Mouse (Mus musculus) intestine, postnatal 0 days (tissue): ENCODE results near the gene Zc3h15. TPM values are rescaled to one million over a fixed set of nuclear protein-coding genes. Genes with fewer than 3 reads are reported as not detected.
"Not testable (repeated sequence)": the region's sequence is repeated elsewhere in the genome, so short reads cannot be mapped to it uniquely, and the experiment has no call there.

Experiments
- ATAC-seq: fragments of 200-750 bp; cut with Nextera tagmentation; 2 replicates; pipeline ENCODE4 v1.8.0; 2017; ENCODE audit warnings: mild to moderate bottlenecking, moderate TSS enrichment, moderate library complexity
- H3K27ac ChIP-seq: fragments of 300-500 bp; sonication (generic); 2 replicates; pipeline ENCODE4 v1.5.1; 2014; ENCODE audit warnings: mild to moderate bottlenecking, low read depth, low read length, moderate library complexity
- H3K27me3 ChIP-seq: fragments of 300-500 bp; sonication (generic); replicated peaks from 2 replicates; pipeline ENCODE4 v1.6.1; 2014; ENCODE audit warnings: low read length, mixed read lengths; ENCODE audit not compliant: control insufficient read depth, insufficient read depth
- H3K36me3 ChIP-seq: fragments of 300-500 bp; sonication (generic); 2 replicates; pipeline ENCODE4 v1.6.1; 2014; ENCODE audit warnings: mild to moderate bottlenecking, moderate library complexity; ENCODE audit not compliant: control insufficient read depth, insufficient read depth
- H3K4me1 ChIP-seq: fragments of 300-500 bp; sonication (generic); replicated peaks from 2 replicates; pipeline ENCODE4 v1.6.1; 2014; ENCODE audit warnings: antibody characterized with exemption, low read length, mixed read lengths; ENCODE audit not compliant: control insufficient read depth, insufficient read depth
- H3K4me2 ChIP-seq: fragments of 300-500 bp; sonication (generic); replicated peaks from 2 replicates; pipeline ENCODE4 v1.6.1; 2014; ENCODE audit warnings: low read depth, mild to moderate bottlenecking, moderate library complexity
- H3K4me3 ChIP-seq: fragments of 300-500 bp; sonication (generic); 2 replicates; pipeline ENCODE4 v1.5.1; 2014; ENCODE audit warnings: low read depth, low read length
- H3K9ac ChIP-seq: fragments of 300-500 bp; sonication (generic); 2 replicates; pipeline ENCODE4 v1.6.1; 2014; ENCODE audit warnings: mild to moderate bottlenecking, low read depth, low read length
- H3K9me3 ChIP-seq: fragments of 300-500 bp; sonication (generic); 2 replicates; pipeline ENCODE4 v1.6.1; 2016; ENCODE audit warnings: mixed run types; ENCODE audit not compliant: control insufficient read depth
- CTCF ChIP-seq: sonication (generic); IDR thresholded peaks from 2 replicates; pipeline ENCODE4 v1.5.1; 2016; ENCODE audit warnings: low read depth, mild to moderate bottlenecking, control low read depth, antibody characterized with exemption, moderate library complexity
- WGBS: fragments of 180-500 bp; shearing (Covaris S2); extraction: QIAGEN DNeasy Blood & Tissue Kit; methylation state at CpG from one replicate; pipeline ENCODE4 v1.1.7; 2014; 5-methylcytosine and 5-hydroxymethylcytosine counted together
- polyA plus RNA-seq: library from polyadenylated mRNA; unstranded; fragments of >200 nt; fragmentation: Nextera tagmentation; extraction: Ambion mirVana; gene quantifications from 2 replicates; pipeline ENCODE4 v1.2.1, GENCODE M21; 2015

The Zc3h15 gene
- polyA plus RNA-seq, 1 experiment from 2014 or later = 114 TPM

DNA sequence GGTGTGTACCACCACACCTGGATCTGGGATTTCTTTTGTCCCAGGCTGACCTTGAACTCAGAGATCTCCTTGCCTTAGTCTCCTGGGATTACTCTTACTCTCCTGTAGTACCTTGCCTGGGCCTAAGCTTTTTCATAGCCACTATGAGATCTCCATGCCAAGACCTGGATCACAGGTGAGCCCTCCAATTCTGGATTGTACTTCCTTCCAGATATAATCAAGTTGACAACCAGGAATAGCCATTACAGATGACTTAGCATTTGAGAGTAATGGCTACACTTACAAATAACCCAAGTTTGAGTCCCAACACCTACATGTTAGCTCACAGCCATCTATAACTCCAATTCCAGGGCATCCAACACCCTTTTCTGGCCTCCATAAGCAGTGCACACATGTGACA, 8.4 kb downstream of the Zc3h15 start:
- no peak for TF ChIP-seq CTCF
- Histone ChIP-seq H3K27ac (no peak overlapping the region), H3K4me2 (no peak overlapping the region), H3K4me3 (no peak overlapping the region), H3K9ac (no peak overlapping the region), H3K36me3 (0 out of 2 replicates have a peak, but pooled peaks cover 10% of the 10 kb centered on the region), H3K4me1 (0 out of 2 replicates have a peak, but pooled peaks cover 4% of the 10 kb centered on the region), H3K27me3 (no peaks in the 10 kb centered on the region), H3K9me3 (no peaks in the 10 kb centered on the region)
- no peak for ATAC-seq

DNA sequence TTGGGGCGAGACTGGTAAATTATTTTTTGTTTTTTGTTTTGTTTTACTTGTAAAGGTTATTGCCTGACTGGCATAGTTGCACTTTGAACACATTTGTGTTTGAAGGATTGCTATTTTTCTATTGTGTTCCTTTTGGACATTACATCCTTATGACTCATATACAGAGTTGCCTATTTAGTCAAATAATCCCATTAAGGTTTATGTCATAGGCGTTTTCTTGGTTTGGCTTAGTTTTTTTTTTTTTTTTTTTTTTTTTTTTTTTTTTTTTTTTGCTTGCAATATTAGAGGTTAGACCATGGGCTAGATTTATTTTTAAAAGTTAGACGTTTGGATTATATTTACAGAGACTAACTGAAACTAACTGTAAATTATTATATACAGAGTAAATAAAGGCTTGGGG, 15.0 kb downstream of the Zc3h15 start:
- ATAC-seq = no peak
- Histone ChIP-seq H3K27ac (no peak overlapping the region), H3K4me2 (no peak overlapping the region), H3K4me3 (no peak overlapping the region), H3K27me3 (no peaks in the 10 kb centered on the region), H3K4me1 (no peaks in the 10 kb centered on the region), H3K9me3 (no peaks in the 10 kb centered on the region), H3K9ac (no peak overlapping the region), H3K36me3 (peaks cover 32% of the 10 kb centered on the region)
- TF ChIP-seq CTCF = no peak
- 62% methylated on average over 3 of the region's 3 CpGs for WGBS

DNA sequence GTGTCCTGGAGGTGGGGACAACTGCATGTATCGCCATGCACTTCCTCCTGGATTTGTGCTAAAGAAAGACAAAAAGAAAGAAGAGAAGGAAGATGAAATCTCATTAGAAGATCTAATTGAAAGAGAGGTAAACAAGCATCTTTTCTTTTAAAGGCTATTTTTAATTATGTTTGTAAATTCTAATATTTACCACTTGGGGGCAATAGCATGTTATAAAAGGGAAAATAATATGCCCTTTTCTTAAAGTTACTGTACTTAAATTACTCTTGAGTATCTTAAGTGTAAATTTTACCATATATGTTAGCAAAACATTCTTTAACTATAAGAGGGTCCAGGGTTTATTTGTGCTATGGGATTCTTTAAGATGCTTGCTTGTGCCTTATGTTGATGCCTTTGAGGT, 15.9 kb downstream of the Zc3h15 start:
- H3K4me1 ChIP-seq = no peaks in the 10 kb centered on the region
- 60% methylated on average over 1 of the region's 1 CpGs for WGBS
- peaks cover 32% of the 10 kb centered on the region for H3K36me3 ChIP-seq

DNA sequence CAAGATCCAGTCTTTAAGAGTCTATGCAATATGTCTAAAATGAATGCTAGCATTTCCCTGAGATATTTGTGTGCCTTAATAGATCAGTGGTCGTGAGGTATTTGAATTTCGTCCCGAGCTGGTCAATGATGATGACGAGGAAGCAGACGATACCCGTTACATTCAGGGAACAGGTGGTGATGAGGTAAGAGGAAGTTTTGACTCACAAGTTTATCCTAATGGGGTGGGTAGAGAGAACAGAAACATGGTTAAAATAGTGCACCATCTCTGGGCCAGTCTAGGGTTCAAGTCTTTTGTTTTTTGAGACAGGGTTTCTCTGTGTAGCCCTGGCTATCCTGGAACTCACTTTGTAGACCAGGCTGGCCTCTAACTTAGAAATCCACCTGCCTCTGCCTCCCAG, 17.1 kb downstream of the Zc3h15 start:
- no peak overlapping the region for H3K4me3 ChIP-seq
- H3K4me2 ChIP-seq = no peak overlapping the region
- no peaks in the 10 kb centered on the region for H3K9me3 ChIP-seq
- H3K27ac ChIP-seq = no peak overlapping the region
- no peaks in the 10 kb centered on the region for H3K27me3 ChIP-seq
- WGBS = 95% methylated on average over 6 of the region's 6 CpGs
- peaks cover 32% of the 10 kb centered on the region for H3K36me3 ChIP-seq
- no peak overlapping the region for H3K9ac ChIP-seq
- no peak for TF ChIP-seq CTCF
- no peaks in the 10 kb centered on the region for H3K4me1 ChIP-seq
- ATAC-seq = no peak

More for the DNA sequence above, 15.9 kb downstream of the Zc3h15 start:
- Histone ChIP-seq H3K4me2 (no peak overlapping the region), H3K9me3 (no peaks in the 10 kb centered on the region), H3K9ac (no peak overlapping the region), H3K4me3 (no peak overlapping the region), H3K27ac (no peak overlapping the region), H3K27me3 (no peaks in the 10 kb centered on the region)
- 0 out of 2 replicates have a peak, but pooled peaks have one; percentile 28 for TF ChIP-seq CTCF
- ATAC-seq = no peak

DNA sequence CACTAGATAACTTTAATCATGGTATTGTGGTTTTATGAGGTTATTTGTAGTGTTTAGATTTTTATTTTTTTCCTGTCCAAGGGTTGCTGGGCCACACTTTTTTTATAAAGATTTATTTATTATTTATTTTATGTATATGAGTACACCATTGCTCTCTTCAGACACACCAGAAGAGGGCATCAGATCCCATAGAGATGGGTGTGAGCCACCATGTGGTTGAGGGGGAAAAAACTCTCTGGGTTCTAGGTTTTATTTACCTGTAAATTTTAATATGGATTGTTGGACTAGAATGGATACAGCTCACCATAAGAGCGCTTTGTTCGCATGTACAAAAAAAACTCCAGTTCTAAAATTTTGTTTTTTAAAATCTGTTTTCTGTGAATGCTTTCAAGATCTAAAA, 20.8 kb downstream of the Zc3h15 start:
- H3K27me3 ChIP-seq, H3K4me1 ChIP-seq, H3K27ac ChIP-seq, H3K4me3 ChIP-seq, H3K9ac ChIP-seq, H3K9me3 ChIP-seq, ATAC-seq, H3K4me2 ChIP-seq: not testable (repeated sequence)
- peak; percentile 27; the same call in 1 of the 2 replicates for TF ChIP-seq CTCF
- H3K36me3 ChIP-seq = peaks cover 26% of the 10 kb centered on the region
- over 99% methylated on average over 2 of the region's 2 CpGs for WGBS

DNA sequence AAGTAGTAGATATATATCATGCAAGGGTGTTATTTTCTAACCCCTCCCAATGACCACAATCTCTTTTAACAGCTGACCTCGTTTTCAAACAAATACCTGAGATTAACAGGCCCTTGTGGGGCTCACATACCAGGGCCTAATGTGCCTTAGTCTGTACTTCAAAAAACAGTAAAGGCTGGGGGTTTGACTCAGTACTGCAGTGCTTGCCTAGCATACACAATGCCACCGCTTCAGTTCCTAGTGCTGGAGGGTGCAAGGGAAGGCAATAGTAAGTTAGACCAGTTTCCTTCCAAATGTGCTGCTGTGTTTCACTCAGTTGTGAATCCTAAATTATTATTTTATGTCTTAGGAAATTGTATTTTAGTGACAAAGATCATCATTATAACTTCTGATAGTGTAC, 23.2 kb downstream of the Zc3h15 start:
- no peak overlapping the region for H3K9ac ChIP-seq
- no peak for ATAC-seq
- peaks cover 12% of the 10 kb centered on the region for H3K36me3 ChIP-seq
- no peaks in the 10 kb centered on the region for H3K27me3 ChIP-seq
- no peaks in the 10 kb centered on the region for H3K4me1 ChIP-seq
- H3K27ac ChIP-seq = no peak overlapping the region
- no peak overlapping the region for H3K4me2 ChIP-seq
- TF ChIP-seq CTCF = no peak
- 64% methylated on average over 2 of the region's 2 CpGs for WGBS
- H3K4me3 ChIP-seq = no peak overlapping the region
- H3K9me3 ChIP-seq = no peaks in the 10 kb centered on the region

DNA sequence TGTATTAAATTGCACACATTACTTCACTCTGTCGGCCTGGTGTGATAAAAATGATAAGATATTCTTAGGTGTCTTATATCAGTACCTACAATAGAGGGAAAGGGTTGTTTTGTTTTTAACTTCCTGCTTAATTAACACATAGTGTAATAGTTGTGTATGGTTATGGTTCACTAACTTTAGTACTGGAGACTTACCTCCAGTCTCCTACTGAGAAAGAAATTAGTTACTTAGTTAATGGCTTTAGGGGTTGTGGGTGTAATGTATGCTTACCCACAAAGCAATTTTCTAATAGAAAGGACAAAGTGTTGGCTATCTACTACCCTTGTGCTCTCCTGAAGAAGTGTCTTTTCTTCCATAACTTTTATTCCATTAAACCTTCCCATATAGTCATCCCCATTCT, 23.8 kb downstream of the Zc3h15 start:
- ATAC-seq = no peak
- Histone ChIP-seq H3K36me3 (peaks cover 10% of the 10 kb centered on the region), H3K27ac (no peak overlapping the region), H3K27me3 (no peaks in the 10 kb centered on the region), H3K4me2 (no peak overlapping the region), H3K9me3 (no peaks in the 10 kb centered on the region), H3K9ac (no peak overlapping the region), H3K4me1 (no peaks in the 10 kb centered on the region), H3K4me3 (no peak overlapping the region)
- 48% methylated on average over 1 of the region's 1 CpGs for WGBS
- TF ChIP-seq CTCF = no peak
